Mouse (Mus musculus) heart, postnatal 0 days (tissue): ENCODE data around the gene Cnpy1.

Experiments used
- CTCF ChIP-seq: IDR thresholded peaks from 2 replicates; pipeline ENCODE4 v1.5.1; 2016; ENCODE audit warnings: antibody characterized with exemption, control low read depth, low read depth
- EP300 ChIP-seq: IDR thresholded peaks from 2 replicates; pipeline ENCODE4 v1.6.1; 2016; ENCODE audit warnings: antibody characterized with exemption, low read depth

DNA sequence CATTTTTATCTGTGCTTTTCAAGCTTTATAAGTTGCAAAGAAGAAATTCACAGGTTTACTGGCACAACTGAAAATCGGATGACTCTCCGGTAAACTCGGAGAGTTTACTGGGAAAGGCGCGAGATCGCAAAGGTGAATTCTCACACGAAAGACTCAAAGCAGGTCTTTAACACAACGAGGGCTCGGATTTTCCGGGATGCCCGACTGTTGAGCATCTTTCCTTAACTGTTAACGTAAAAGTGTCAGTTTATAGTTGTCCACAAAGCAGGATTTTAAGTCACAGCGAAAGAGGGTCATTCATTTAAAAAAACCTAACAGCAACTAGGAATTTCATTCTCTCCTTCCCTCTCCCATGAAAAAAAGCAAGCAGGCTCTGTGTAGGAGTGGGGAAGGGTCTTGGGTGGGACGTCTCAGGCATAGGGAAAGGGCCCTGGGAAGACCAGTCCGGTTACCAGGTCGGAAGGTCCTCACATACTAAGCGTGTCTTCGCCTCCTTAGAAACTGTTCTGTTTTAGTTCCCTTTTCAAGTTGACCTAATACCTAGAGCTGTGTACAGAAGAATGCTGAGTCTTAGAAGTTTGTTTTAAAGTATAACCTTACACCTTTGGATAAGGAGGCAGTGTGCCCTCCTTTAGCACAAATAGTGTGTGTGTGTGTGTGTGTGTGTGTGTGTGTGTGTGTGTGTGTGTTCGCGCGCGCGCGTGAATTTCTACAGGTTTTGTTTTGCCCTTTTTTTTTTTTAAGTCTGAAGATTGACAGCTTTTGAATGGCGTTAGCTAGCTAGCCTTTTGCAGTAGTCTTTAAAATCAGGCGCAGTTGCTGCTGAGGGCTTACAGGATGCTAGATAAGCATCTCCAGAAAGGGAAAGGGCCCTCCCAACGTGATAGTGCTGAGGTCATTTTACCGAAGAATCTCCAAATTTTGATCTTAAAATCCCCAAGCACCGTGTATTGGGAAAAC is 34.7 kb downstream of the Cnpy1 start:
- TF ChIP-seq EP300, result no peak
- TF ChIP-seq CTCF, result no peak
